Mouse (Mus musculus): ENCODE measurements around the gene Ptpn14.
A peak's percentile ranks its signal among the peaks of the same experiment; 100 is the strongest.
"Not testable (repeated sequence)": the region's sequence is repeated elsewhere in the genome, so short reads cannot be mapped to it uniquely, and the experiment has no call there.

Ptpn14 gene

GRCm38 (mm10) chr1:189727884-189728783 lies at the start of gene Ptpn14:
Gene Ptpn14, plus strand, starts transcription at chr1:189728268.
- DNase-seq (ENCODE audit: low spot score in 2 of 2) = peak; percentile 82 to 86

DNA sequence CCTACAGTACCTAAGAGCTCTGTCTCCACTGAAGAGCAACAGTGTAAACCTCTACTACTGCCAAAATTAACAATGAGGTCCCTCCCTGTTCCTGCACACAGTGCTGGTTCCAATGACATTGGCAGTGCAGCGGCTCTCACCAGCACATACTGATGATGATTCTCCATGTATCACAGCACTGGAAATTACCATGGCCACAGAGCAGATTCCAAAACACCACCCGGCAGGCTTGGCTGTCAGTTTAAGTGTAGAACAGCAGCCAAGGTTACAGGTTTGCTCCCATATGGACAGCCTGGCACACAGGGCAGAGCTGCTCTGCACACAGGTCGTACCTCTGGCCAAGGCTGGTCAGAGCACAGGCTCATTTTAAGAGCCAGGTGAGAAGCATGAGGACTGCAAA lies 48.5 kb upstream of the Ptpn14 start:
- peak; percentile 64 to 70 for DNase-seq (ENCODE audit: low spot score in 2 of 2)

DNA sequence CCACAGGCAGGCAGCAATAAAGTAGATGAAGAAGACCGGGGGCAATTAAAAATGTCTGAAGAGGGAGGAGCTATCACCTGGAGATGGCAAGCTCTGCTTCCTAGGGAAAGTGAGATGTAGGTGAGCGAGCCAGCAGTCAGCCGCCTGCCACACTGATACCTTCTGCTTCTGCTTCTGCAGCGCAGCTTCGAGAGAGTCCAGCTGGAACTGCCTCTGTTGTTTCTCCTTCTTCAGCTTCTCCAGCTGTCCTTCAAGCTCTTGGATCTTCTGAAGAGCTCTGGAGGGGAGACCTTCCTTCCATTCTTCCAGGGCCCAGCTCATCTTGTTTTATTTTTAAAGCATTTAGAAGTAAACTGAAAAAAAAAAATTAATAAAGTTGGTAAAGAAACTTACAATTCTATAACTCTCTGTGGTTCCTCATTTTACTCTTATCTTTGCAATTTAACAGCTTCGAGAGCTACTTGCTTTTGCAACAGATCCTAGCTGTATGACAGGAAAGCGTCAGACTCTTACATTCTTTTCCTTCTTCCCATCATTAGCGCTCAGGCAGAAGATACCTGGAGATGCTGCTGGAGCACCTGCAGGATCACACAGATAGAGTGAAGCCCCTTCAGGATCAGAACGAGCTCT lies 43.2 kb upstream of the Ptpn14 start:
- no peak for DNase-seq (ENCODE audit: low spot score in 2 of 2)

DNA sequence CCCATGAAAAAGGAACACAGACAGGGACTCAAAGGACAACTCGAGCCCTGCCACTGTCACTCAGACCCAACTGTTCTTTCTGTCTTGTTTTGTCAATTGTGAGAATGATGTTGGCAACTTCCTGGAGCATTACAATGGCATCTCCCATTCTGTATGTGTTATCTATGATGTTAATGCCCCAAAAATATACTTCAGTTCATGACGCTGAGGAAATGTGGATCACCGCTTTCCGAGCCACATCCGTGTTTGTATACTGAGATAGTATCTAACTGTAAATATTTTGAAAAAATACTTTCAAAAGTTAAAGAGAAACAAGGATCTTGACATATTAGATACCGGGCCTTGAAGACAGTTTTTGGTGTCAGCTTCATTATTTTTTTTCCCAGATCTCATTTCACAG lies 42.0 kb upstream of the Ptpn14 start:
- no peak for DNase-seq (ENCODE audit: low spot score in 2 of 2)

- DNase-seq (ENCODE audit: low spot score in 2 of 2) = peak; percentile 97
Measured at GRCm38 (mm10) chr1:189687654-189688387, 40.2 kb upstream of the Ptpn14 start, which contains the start of gene Cenpf. Gene Cenpf, minus strand, starts transcription at chr1:189688086.

- DNase-seq (ENCODE audit: low spot score in 2 of 2) = no peak
Measured at GRCm38 (mm10) chr1:189688388-189688750, 39.7 kb upstream of the Ptpn14 start.

- no peak for DNase-seq (ENCODE audit: low spot score in 2 of 2)
Measured at GRCm38 (mm10) chr1:189689050-189689833, 38.8 kb upstream of the Ptpn14 start.

DNA sequence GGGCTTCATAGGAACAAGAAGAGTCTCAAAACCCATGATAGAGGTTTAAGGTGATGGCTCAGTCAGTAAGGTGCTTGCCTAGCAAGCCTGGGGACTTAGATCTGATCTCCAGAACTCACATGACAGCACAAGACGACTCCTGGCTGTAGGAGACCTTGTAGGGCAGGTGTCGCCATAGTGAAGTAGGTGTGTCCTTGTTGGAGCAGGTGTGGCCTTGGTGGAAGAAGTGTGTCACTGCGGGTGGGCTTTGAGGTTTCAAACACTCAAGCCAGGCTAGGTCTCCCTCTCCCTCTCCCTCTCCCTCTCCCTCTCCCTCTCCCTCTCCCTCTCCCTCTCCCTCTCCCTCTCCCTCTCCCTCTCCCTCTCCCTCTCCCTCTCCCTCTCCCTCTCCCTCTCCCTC lies 35.6 kb upstream of the Ptpn14 start:
- DNase-seq (ENCODE audit: low spot score in 2 of 2) = not testable (repeated sequence)

GRCm38 (mm10) chr1:189694391-189694790 lies 33.7 kb upstream of the Ptpn14 start:
- DNase-seq (ENCODE audit: low spot score in 2 of 2) = no peak

- DNase-seq (ENCODE audit: low spot score in 2 of 2) = no peak
Measured at GRCm38 (mm10) chr1:189695321-189695720, 32.7 kb upstream of the Ptpn14 start.

GRCm38 (mm10) chr1:189698416-189698815 lies 29.7 kb upstream of the Ptpn14 start:
- peak; percentile 34 to 61 for DNase-seq (ENCODE audit: low spot score in 2 of 2)

DNA sequence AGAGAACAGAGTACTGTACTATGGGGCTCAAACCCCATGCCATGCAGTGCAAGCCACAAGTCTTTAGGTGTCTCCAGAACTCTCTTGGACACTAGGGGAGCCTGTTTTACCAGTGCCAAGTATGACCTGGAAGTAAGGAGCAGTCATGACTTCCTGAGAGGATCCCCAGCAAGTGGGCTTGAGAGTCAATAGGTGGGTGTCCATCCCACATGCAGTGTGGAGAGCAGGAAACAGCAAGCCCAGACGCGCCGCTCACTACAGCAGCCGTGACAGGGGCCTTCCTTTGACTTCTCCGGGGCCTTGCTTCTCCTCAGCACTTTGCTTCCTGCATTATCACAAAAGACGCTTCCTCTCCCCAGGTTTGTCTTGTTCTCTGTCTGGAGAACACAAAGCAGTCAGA lies 27.9 kb upstream of the Ptpn14 start:
- no peak for DNase-seq (ENCODE audit: low spot score in 2 of 2)

GRCm38 (mm10) chr1:189700990-189701389 lies 27.1 kb upstream of the Ptpn14 start:
- peak in 1 of 2 experiments; percentile 51 for DNase-seq (ENCODE audit: low spot score in 2 of 2)

DNA sequence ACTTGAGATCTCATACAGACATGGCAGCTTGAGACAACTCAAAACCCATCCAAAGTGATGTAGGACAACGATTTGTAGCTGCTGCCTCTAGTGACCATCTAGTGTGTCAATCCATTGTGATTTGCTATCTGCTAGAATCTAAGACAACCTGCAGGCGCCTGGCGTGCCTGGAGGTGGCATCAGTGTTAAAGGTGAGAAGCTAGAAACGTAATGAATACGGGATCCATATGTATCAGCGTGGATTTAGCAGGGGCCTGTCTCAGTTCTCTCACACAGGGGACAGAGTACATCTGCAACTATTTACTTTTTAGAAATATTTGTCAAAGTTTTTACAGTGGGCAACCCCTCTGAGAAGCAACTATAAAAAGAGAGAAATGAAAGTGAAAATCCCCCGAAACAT lies 24.9 kb upstream of the Ptpn14 start:
- DNase-seq (ENCODE audit: low spot score in 2 of 2) = no peak

DNA sequence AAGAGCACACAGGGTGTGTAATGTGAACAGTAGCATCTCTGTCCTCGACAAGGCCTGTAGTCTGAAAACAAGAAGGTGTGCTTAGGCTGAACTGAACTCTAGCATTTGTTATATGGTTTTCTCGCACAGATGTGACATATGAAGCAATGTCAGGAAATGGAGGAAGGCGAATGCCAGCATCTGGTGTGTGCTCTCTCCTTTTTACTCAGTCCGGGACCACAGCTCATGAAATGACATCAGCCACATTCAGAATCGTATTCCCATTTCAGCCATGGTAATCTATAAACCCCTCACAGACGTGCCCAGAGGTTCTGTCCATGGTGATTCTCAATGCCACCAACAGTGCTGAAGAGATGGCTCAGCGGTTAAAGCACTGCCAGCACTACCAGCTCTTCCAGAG lies 24.5 kb upstream of the Ptpn14 start:
- no peak for DNase-seq (ENCODE audit: low spot score in 2 of 2)

GRCm38 (mm10) chr1:189706040-189706645 lies 21.9 kb upstream of the Ptpn14 start:
- DNase-seq (ENCODE audit: low spot score in 2 of 2) = no peak

DNA sequence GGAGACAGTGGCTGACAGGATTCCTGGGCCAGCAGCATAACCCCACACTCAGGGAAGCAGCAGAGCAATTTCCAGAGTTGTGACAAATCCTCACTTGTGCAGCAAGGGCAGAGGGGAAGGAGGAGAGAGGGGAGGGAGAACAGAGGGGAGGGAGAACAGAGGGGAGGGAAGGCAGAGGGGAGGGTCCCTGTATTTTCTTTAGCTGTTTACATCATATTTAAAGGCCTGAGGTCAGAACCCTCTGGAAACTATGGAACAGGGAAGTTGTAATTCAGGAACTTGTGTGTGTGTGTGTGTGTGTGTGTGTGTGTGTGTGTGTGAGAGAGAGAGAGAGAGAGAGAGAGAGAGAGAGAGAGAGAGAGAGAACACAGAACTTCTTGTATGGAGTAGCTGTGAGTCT lies 21.1 kb upstream of the Ptpn14 start:
- no peak for DNase-seq (ENCODE audit: low spot score in 2 of 2)

GRCm38 (mm10) chr1:189707419-189707818 lies 20.6 kb upstream of the Ptpn14 start:
- DNase-seq (ENCODE audit: low spot score in 2 of 2) = no peak

DNA sequence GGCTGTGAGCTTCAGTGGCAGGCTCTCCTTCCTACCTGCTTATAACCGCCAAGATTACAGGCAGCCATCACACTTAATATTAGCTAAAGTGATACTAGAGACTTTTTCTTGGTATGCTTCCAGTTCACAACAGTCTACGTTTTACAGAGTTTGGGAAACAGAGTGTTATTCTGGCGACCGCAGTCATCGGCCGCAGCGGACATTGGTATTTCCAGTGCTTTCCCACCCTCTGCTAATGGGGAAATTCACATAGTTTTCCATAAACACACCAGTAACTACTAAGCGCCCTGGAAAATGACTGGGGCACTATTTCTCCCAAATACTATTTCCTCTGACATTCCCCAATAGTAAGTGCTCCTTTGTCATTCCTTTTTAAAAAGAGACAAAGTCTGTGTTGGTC lies 19.1 kb upstream of the Ptpn14 start:
- no peak for DNase-seq (ENCODE audit: low spot score in 2 of 2)

DNA sequence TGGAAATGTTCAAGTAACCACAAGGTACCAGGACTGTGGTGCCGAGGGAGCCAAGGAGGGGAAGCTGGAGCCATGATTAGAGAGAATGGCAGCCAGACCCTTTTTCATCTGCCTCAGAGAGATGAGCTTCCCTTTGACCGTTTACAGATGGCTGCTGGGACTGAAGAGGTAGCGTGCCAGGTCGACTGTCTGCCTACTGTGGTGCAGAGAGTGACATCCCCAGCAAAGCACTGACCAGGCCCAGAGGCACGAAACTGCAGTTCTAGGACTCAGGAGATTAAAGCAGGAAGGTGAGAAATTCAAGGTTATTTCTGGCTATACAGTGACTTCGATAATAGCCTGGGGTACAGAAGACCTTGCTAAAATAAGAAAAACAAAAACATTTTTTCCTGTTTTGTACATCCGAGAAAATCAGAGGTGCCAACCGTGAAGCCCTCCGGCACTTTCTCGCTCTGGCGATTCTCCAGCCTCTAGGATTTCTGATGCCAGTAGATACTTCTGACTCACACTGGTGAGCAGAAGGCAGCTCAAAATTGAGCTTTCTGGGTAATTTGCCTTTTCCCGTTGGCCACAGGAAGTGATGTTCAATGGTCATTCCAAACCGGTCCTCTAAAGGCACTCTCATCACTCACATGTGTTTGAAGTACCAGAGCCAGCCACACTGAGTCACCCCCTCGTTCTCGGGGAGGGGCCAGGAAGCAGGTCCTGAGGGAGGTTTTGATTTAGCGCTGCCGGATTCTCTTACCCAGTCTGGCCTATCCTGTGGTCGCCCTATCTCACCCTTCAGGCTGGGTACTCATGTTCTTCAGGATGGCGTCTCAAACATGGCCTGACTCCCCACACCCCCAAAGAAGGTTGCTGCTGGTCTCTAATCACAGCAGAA lies 11.9 kb upstream of the Ptpn14 start:
- DNase-seq (ENCODE audit: low spot score in 2 of 2) = peak in 1 of 2 experiments; percentile 14
